Mouse (Mus musculus) small intestine, adult 10 weeks (tissue): ENCODE measurements around the gene Bdh1. TPM values are rescaled to one million over a fixed set of nuclear protein-coding genes. Genes with fewer than 3 reads are reported as not detected.

Source experiments
- polyA plus RNA-seq: library from polyadenylated mRNA; stranded (reverse); fragments of 350-450 nt; fragmentation: Illumina TruSeq; extraction: RNeasy Lipid Tissue Mini Kit (QIAGEN cat#74804); gene quantifications from one replicate; pipeline ENCODE4 v1.2.3, GENCODE M21; 2014; ENCODE audit warnings: low replicate concordance

Bdh1 gene
- polyA plus RNA-seq = 23.9 TPM

GRCm38 (mm10) chr16:31422000-31422399 is at the start of gene Bdh1:
TSS of gene Bdh1 (plus strand) at chr16:31422280.

Other genes starting within 250 kb of the Bdh1 start
- 67.5 TPM for gene Acap2, start 221.0 kb upstream of the Bdh1 start, polyA plus RNA-seq
- gene Ppp1r2, start 147.0 kb upstream of the Bdh1 start, polyA plus RNA-seq = 185 TPM
- 2.3 TPM for gene Apod, start 107.5 kb upstream of the Bdh1 start, polyA plus RNA-seq
- 113 TPM for gene Dlg1, start 241.2 kb downstream of the Bdh1 start, polyA plus RNA-seq